Mouse (Mus musculus) heart, embryonic 11.5 days (tissue): ENCODE measurements at regions not wholly inside any gene's neighbourhood (a gene's known extent, or its start where the extent isn't known, plus 50 kb on each side); places are given as distances from the start of the nearest gene placed in this dataset.

Experiments
- ATAC-seq: fragments of 200-750 bp; cut with Nextera tagmentation; replicated peaks from 2 replicates; pipeline ENCODE4 v1.8.0; 2017; ENCODE audit warnings: moderate library complexity; ENCODE audit not compliant: insufficient number of reproducible peaks, low FRiP score, low TSS enrichment
- H3K27ac ChIP-seq: fragments of 300-500 bp; sonication (generic); 2 replicates; pipeline ENCODE4 v1.5.1; 2014; ENCODE audit warnings: mild to moderate bottlenecking, low read depth, low read length
- H3K27me3 ChIP-seq: fragments of 300-500 bp; sonication (generic); 2 replicates; pipeline ENCODE4 v1.6.1; 2014; ENCODE audit warnings: mild to moderate bottlenecking, low read length, mixed read lengths; ENCODE audit not compliant: control insufficient read depth, insufficient read depth
- H3K36me3 ChIP-seq: fragments of 300-500 bp; sonication (generic); 2 replicates; pipeline ENCODE4 v1.6.1; 2014; ENCODE audit warnings: mild to moderate bottlenecking, low read length, moderate library complexity, mixed read lengths; ENCODE audit not compliant: control insufficient read depth, insufficient read depth
- H3K4me1 ChIP-seq: fragments of 300-500 bp; sonication (generic); 2 replicates; pipeline ENCODE4 v1.6.1; 2014; ENCODE audit warnings: low read length; ENCODE audit not compliant: control insufficient read depth, insufficient read depth
- H3K4me2 ChIP-seq: fragments of 300-500 bp; sonication (generic); 2 replicates; pipeline ENCODE4 v1.6.1; 2014; ENCODE audit warnings: mild to moderate bottlenecking, moderate library complexity
- H3K4me3 ChIP-seq: fragments of 300-500 bp; sonication (generic); 2 replicates; pipeline ENCODE4 v1.5.1; 2014; ENCODE audit warnings: low read depth, low read length
- H3K9ac ChIP-seq: fragments of 300-500 bp; sonication (generic); 2 replicates; pipeline ENCODE4 v1.6.1; 2014; ENCODE audit warnings: mild to moderate bottlenecking, low read depth, low read length, moderate library complexity
- H3K9me3 ChIP-seq: fragments of 300-500 bp; sonication (generic); replicated peaks from 2 replicates; pipeline ENCODE4 v1.6.1; 2016; ENCODE audit warnings: low read length; ENCODE audit not compliant: control insufficient read depth
- WGBS: fragments of 180-500 bp; shearing (Covaris S2); extraction: QIAGEN DNeasy Blood & Tissue Kit; methylation state at CpG from one replicate; pipeline ENCODE4 v1.1.7; 2014; ENCODE audit not compliant: insufficient replicate concordance; 5-methylcytosine and 5-hydroxymethylcytosine counted together

DNA sequence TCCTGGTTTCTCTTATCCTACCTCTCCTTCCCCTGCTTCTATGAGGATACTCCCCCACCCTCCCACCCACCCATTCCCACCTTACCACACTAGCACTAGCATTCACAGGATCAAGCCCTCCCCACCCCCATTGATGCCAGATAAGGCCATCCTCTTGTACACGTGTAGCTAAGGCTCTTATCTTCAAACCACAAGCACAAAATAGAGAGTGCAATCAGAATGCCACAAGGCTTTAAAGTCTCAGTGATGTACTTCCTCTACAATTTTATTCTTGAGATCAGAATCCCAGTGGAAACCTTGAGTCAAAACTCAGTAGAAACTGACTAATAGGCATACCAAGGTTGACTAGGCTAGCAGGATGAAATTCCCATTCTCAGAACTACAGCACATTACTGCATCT lies 348.4 kb downstream of the Speer2 start:
- H3K4me1 ChIP-seq: no peaks in the 10 kb centered on the region
- 15% methylated on average over 1 of the region's 1 CpGs for WGBS
- H3K9ac ChIP-seq: no peak overlapping the region
- H3K4me3 ChIP-seq: no peak overlapping the region
- H3K4me2 ChIP-seq: no peak overlapping the region
- no peak for ATAC-seq
- H3K27ac ChIP-seq: no peak overlapping the region
- H3K27me3 ChIP-seq: no peaks in the 10 kb centered on the region
- H3K9me3 ChIP-seq: no peaks in the 10 kb centered on the region
- no peaks in the 10 kb centered on the region for H3K36me3 ChIP-seq

DNA sequence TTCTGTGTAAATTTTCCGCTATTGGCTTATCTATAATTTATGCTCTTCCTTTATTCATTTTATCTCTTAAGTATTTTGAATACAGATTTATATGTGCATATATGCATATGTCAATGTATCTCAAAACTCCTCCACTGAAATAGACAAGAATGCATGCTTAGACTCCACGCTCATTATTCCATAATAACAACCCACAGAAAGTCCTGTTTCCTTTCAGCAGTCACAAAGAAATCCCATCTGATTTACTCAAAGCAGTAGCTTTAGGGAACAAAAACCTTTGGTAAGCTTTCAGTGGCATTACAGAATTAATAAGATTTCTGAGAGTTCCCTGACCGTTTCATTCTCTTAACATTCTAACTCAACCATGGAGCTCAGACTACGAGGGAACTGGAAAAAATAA lies 386.2 kb downstream of the Speer2 start:
- H3K4me2 ChIP-seq: no peak overlapping the region
- no peak overlapping the region for H3K27ac ChIP-seq
- WGBS: 68% methylated on average over 4 of the region's 4 CpGs
- no peak overlapping the region for H3K4me3 ChIP-seq
- H3K9ac ChIP-seq: no peak overlapping the region
- no peak for ATAC-seq
- H3K36me3 ChIP-seq: no peaks in the 10 kb centered on the region
- no peaks in the 10 kb centered on the region for H3K4me1 ChIP-seq
- no peaks in the 10 kb centered on the region for H3K27me3 ChIP-seq
- H3K9me3 ChIP-seq: no peaks in the 10 kb centered on the region

DNA sequence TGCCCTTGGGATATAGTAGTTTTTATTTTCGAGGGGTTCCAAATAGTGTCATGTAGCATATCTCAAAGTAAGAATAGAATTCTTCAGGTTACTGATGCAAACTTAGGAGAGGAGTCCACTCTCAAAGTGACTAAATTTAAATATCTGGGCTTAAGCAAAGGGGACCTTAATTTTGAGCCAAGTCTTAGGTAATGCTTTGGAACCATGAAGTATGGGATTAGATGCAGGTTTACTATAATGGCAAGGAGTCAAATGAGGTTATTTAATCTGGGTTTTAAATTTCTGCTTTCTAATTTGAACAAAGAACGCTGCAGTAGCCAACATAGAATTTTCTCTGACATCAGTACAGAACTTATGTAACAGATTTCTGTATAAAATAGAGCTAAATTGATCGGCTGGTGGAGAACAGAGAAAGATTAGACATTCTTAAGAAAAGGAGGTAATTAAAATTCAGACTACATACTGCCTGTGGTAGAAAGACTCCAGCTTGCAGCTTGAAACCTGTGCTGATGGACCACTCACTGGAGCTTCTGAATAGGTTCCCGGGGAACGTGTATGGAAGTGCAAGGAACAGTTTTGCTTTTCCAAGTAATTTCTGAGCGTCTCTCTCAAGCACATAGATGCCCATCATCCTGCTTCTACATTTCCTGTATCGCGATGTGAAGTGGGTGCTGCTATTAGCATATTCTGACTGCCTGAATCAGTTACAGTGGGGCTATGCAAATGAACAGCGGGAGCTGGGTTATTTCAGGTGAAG lies 394.3 kb downstream of the Speer2 start:
- no peaks in the 10 kb centered on the region for H3K36me3 ChIP-seq
- no peak overlapping the region for H3K27ac ChIP-seq
- H3K4me2 ChIP-seq: peak overlapping the region; percentile 50
- no peak for ATAC-seq
- H3K9me3 ChIP-seq: no peaks in the 10 kb centered on the region
- H3K4me3 ChIP-seq: no peak overlapping the region; the same call in 1 of the 2 replicates
- H3K9ac ChIP-seq: no peak overlapping the region
- H3K27me3 ChIP-seq: no peaks in the 10 kb centered on the region
- WGBS: 40% methylated on average over 9 of the region's 9 CpGs
- H3K4me1 ChIP-seq: no peaks in the 10 kb centered on the region

DNA sequence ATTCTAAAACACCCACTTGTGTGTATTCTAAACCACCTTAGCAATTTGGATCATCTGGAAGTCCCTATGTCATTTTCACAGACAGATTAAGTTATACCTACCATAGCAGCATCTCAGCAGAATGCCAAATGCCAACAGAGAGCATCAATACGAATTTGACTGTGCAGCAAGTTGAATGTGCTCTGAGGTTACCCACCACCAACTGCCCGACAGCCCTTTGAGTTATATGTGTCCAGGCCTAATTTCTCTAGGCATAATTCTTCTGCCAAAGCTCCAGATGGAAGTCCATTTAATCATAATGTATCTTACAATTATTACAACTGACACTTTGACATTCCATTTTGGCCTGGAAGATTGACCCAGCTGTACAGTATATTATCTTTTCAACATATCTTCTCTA lies 404.4 kb downstream of the Speer2 start:
- no peak overlapping the region for H3K4me3 ChIP-seq
- 70% methylated on average over 2 of the region's 2 CpGs for WGBS
- H3K4me2 ChIP-seq: no peak overlapping the region
- H3K9ac ChIP-seq: no peak overlapping the region
- ATAC-seq: no peak
- H3K36me3 ChIP-seq: no peaks in the 10 kb centered on the region
- H3K9me3 ChIP-seq: no peaks in the 10 kb centered on the region
- no peaks in the 10 kb centered on the region for H3K4me1 ChIP-seq
- no peaks in the 10 kb centered on the region for H3K27me3 ChIP-seq
- H3K27ac ChIP-seq: no peak overlapping the region

DNA sequence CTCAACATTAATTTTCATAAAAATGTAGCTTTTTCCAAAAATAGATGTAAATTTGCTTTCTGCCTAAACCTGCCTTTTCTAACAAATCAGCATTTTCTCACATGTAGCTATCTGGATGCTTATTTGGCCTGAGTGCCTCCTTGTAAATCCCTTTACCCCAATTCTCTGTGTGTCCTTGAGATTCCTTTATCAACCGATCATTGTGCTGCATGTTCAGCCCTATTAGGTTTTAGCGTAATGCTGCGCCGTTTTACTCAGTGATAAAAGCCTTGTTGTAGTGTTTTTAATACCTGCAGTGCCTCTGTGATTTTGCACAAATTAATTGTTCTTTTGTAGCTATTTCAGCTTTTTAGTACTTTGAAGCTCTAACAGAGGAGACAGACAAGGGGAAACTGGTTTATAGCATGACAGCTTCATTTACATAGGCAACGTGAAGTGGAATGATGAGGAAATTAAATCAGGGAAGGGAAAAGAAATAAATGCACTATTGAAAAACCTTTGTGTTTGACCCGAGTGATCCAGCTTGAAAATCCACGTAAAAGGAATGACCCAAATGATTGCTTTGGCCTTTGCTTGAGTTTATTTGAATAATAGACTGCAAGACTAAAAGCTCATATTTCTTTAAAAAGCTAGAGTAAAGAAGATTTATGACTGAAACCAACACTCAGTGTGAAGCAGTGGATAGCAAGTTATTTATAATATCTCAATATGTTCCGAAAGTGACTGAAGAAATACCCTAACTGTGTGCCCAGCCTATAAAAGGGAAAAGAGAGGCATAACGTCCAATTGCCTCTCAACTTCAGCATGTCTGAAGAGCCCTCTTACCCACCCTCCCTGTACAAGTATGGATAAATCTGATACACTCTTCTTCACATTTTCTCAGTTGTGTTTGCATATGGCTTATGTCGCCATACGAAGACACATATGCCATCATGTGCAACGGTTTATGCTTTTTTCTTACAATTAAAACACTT lies 438.6 kb downstream of the Speer2 start:
- H3K4me2 ChIP-seq: no peak overlapping the region
- no peak overlapping the region for H3K27ac ChIP-seq
- H3K4me3 ChIP-seq: no peak overlapping the region
- WGBS: 84% methylated on average over 12 of the region's 12 CpGs
- no peaks in the 10 kb centered on the region for H3K4me1 ChIP-seq
- ATAC-seq: no peak
- no peaks in the 10 kb centered on the region for H3K36me3 ChIP-seq
- H3K9me3 ChIP-seq: no peaks in the 10 kb centered on the region
- H3K9ac ChIP-seq: no peak overlapping the region
- H3K27me3 ChIP-seq: no peaks in the 10 kb centered on the region
